Mouse (Mus musculus) cerebellum, adult 9-11 months (tissue): ENCODE results near the gene Zfp42.

Experiments
- DNase-seq: peaks from one replicate; pipeline ENCODE4 v3.0.0; 2022

Gene Zfp42

GRCm38 (mm10) chr8:43248707-43249106 lies 58.1 kb downstream of the Zfp42 start:
- DNase-seq: no peak
